Mouse (Mus musculus): ENCODE data around the gene Rnf213. TPM values are rescaled to one million over a fixed set of nuclear protein-coding genes. Genes with fewer than 3 reads are reported as not detected.
A peak's percentile ranks its signal among the peaks of the same experiment; 100 is the strongest.

Rnf213 gene
- polyA plus RNA-seq, 1 experiment from 2014 or later, result 3.2 TPM

- Histone ChIP-seq H3K4me1 (ENCODE audit: control insufficient read depth, insufficient read depth, low read length) (peaks cover 7% of the 10 kb centered on the region), H3K9ac (replicated peaks; ENCODE audit: low read length) (no peak overlapping the region), H3K36me3 (ENCODE audit: control insufficient read depth, insufficient read depth, low read length) (peaks cover 36% of the 10 kb centered on the region), H3K4me2 (ENCODE audit: low read length) (no peak overlapping the region), H3K27ac (replicated peaks; ENCODE audit: low read depth, low read length) (no peak overlapping the region), H3K27me3 (ENCODE audit: control insufficient read depth, insufficient read depth, low read length) (no peaks in the 10 kb centered on the region), H3K4me3 (replicated peaks; ENCODE audit: low read depth, low read length) (no peak overlapping the region), H3K9me3 (ENCODE audit: control insufficient read depth, low read length) (no peaks in the 10 kb centered on the region)
- WGBS, result 73% methylated on average over 4 of the region's 4 CpGs
- ATAC-seq (ENCODE audit: low FRiP score, low TSS enrichment) (no peak), DNase-seq (no peak)
Measured at GRCm38 (mm10) chr11:119497451-119497850, 104.6 kb downstream of the Rnf213 start.

- Histone ChIP-seq H3K4me2 (ENCODE audit: low read length) (no peak overlapping the region), H3K4me1 (ENCODE audit: control insufficient read depth, insufficient read depth, low read length) (no peaks in the 10 kb centered on the region), H3K36me3 (ENCODE audit: control insufficient read depth, insufficient read depth, low read length) (peaks cover 47% of the 10 kb centered on the region), H3K4me3 (replicated peaks; ENCODE audit: low read depth, low read length) (no peak overlapping the region), H3K9ac (replicated peaks; ENCODE audit: low read length) (no peak overlapping the region), H3K9me3 (ENCODE audit: control insufficient read depth, low read length) (no peaks in the 10 kb centered on the region), H3K27ac (replicated peaks; ENCODE audit: low read depth, low read length) (no peak overlapping the region), H3K27me3 (ENCODE audit: control insufficient read depth, insufficient read depth, low read length) (no peaks in the 10 kb centered on the region)
- DNase-seq (no peak), ATAC-seq (ENCODE audit: low FRiP score, low TSS enrichment) (no peak)
- WGBS, result 96% methylated on average over 4 of the region's 4 CpGs
Measured at GRCm38 (mm10) chr11:119499297-119499696, 106.4 kb downstream of the Rnf213 start.

- Histone ChIP-seq H3K27me3 (ENCODE audit: control insufficient read depth, insufficient read depth, low read length) (no peaks in the 10 kb centered on the region), H3K36me3 (ENCODE audit: control insufficient read depth, insufficient read depth, low read length) (peaks cover 51% of the 10 kb centered on the region), H3K9me3 (ENCODE audit: control insufficient read depth, low read length) (no peaks in the 10 kb centered on the region), H3K4me2 (ENCODE audit: low read length) (no peak overlapping the region), H3K4me1 (ENCODE audit: control insufficient read depth, insufficient read depth, low read length) (no peaks in the 10 kb centered on the region), H3K4me3 (replicated peaks; ENCODE audit: low read depth, low read length) (no peak overlapping the region), H3K9ac (replicated peaks; ENCODE audit: low read length) (no peak overlapping the region), H3K27ac (replicated peaks; ENCODE audit: low read depth, low read length) (no peak overlapping the region)
- 95% methylated on average over 2 of the region's 2 CpGs for WGBS
- DNase-seq, result no peak
- ATAC-seq (ENCODE audit: low FRiP score, low TSS enrichment), result no peak
Measured at GRCm38 (mm10) chr11:119500011-119500410, 107.1 kb downstream of the Rnf213 start.

- H3K27me3 ChIP-seq (ENCODE audit: control insufficient read depth, insufficient read depth, low read length), result no peaks in the 10 kb centered on the region
- H3K4me2 ChIP-seq (ENCODE audit: low read length), result no peak overlapping the region
- H3K4me1 ChIP-seq (ENCODE audit: control insufficient read depth, insufficient read depth, low read length), result no peaks in the 10 kb centered on the region
- H3K9ac ChIP-seq (replicated peaks; ENCODE audit: low read length), result no peak overlapping the region
- H3K27ac ChIP-seq (replicated peaks; ENCODE audit: low read depth, low read length), result no peak overlapping the region
- ATAC-seq (ENCODE audit: low FRiP score, low TSS enrichment) (peak; percentile 57; the same call in 1 of the 2 replicates), DNase-seq (peak; percentile 89)
- H3K36me3 ChIP-seq (ENCODE audit: control insufficient read depth, insufficient read depth, low read length), result peaks cover 71% of the 10 kb centered on the region
- H3K9me3 ChIP-seq (ENCODE audit: control insufficient read depth, low read length), result no peaks in the 10 kb centered on the region
- no peak overlapping the region for H3K4me3 ChIP-seq (replicated peaks; ENCODE audit: low read depth, low read length)
Measured at GRCm38 (mm10) chr11:119503675-119504074, 110.8 kb downstream of the Rnf213 start.

- H3K27ac ChIP-seq (replicated peaks; ENCODE audit: low read depth, low read length), result no peak overlapping the region
- no peak overlapping the region for H3K4me2 ChIP-seq (ENCODE audit: low read length)
- WGBS, result 89% methylated on average over 4 of the region's 4 CpGs
- no peak for ATAC-seq (ENCODE audit: low FRiP score, low TSS enrichment)
- H3K36me3 ChIP-seq (ENCODE audit: control insufficient read depth, insufficient read depth, low read length), result peaks cover 55% of the 10 kb centered on the region
- peaks cover 6% of the 10 kb centered on the region; the same call in 1 of the 2 replicates for H3K4me1 ChIP-seq (ENCODE audit: control insufficient read depth, insufficient read depth, low read length)
- H3K9ac ChIP-seq (replicated peaks; ENCODE audit: low read length), result no peak overlapping the region
- no peak for DNase-seq
- no peaks in the 10 kb centered on the region for H3K9me3 ChIP-seq (ENCODE audit: control insufficient read depth, low read length)
- H3K27me3 ChIP-seq (ENCODE audit: control insufficient read depth, insufficient read depth, low read length), result no peaks in the 10 kb centered on the region
- no peak overlapping the region for H3K4me3 ChIP-seq (replicated peaks; ENCODE audit: low read depth, low read length)
Measured at GRCm38 (mm10) chr11:119506386-119506785, 113.5 kb downstream of the Rnf213 start.

- ATAC-seq (ENCODE audit: low FRiP score, low TSS enrichment) (no peak), DNase-seq (no peak)
- Histone ChIP-seq H3K27ac (replicated peaks; ENCODE audit: low read depth, low read length) (no peak overlapping the region), H3K4me1 (ENCODE audit: control insufficient read depth, insufficient read depth, low read length) (peaks cover 6% of the 10 kb centered on the region; the same call in 1 of the 2 replicates), H3K4me3 (replicated peaks; ENCODE audit: low read depth, low read length) (no peak overlapping the region), H3K4me2 (ENCODE audit: low read length) (no peak overlapping the region), H3K9ac (replicated peaks; ENCODE audit: low read length) (no peak overlapping the region), H3K9me3 (ENCODE audit: control insufficient read depth, low read length) (no peaks in the 10 kb centered on the region), H3K27me3 (ENCODE audit: control insufficient read depth, insufficient read depth, low read length) (no peaks in the 10 kb centered on the region), H3K36me3 (ENCODE audit: control insufficient read depth, insufficient read depth, low read length) (peaks cover 42% of the 10 kb centered on the region)
- 90% methylated on average over 8 of the region's 8 CpGs for WGBS
Measured at GRCm38 (mm10) chr11:119507772-119508171, 114.9 kb downstream of the Rnf213 start.

- peak overlapping the region; percentile 49 for H3K27ac ChIP-seq (replicated peaks; ENCODE audit: low read depth, low read length)
- H3K27me3 ChIP-seq (ENCODE audit: control insufficient read depth, insufficient read depth, low read length), result no peaks in the 10 kb centered on the region
- WGBS, result 31% methylated on average over 5 of the region's 5 CpGs
- H3K4me3 ChIP-seq (replicated peaks; ENCODE audit: low read depth, low read length), result no peak overlapping the region
- H3K9ac ChIP-seq (replicated peaks; ENCODE audit: low read length), result no peak overlapping the region
- no peaks in the 10 kb centered on the region for H3K9me3 ChIP-seq (ENCODE audit: control insufficient read depth, low read length)
- peaks cover 34% of the 10 kb centered on the region for H3K36me3 ChIP-seq (ENCODE audit: control insufficient read depth, insufficient read depth, low read length)
- peak; percentile 54 for DNase-seq
- ATAC-seq (ENCODE audit: low FRiP score, low TSS enrichment), result peak; percentile 13; the same call in 1 of the 2 replicates
- no peak overlapping the region for H3K4me2 ChIP-seq (ENCODE audit: low read length)
- peaks cover 16% of the 10 kb centered on the region for H3K4me1 ChIP-seq (ENCODE audit: control insufficient read depth, insufficient read depth, low read length)
Measured at GRCm38 (mm10) chr11:119509165-119509776, 116.4 kb downstream of the Rnf213 start.

GRCm38 (mm10) chr11:119513038-119513659, 120.2 kb downstream of the Rnf213 start:
- peaks cover 36% of the 10 kb centered on the region for H3K4me1 ChIP-seq (ENCODE audit: control insufficient read depth, insufficient read depth, low read length)
- ATAC-seq (ENCODE audit: low FRiP score, low TSS enrichment), result no peak
- no peaks in the 10 kb centered on the region for H3K27me3 ChIP-seq (ENCODE audit: control insufficient read depth, insufficient read depth, low read length)

More at GRCm38 (mm10) chr11:119513038-119513659, 120.2 kb downstream of the Rnf213 start:
- 53% methylated on average over 9 of the region's 9 CpGs for WGBS
- H3K36me3 ChIP-seq (ENCODE audit: control insufficient read depth, insufficient read depth, low read length), result peaks cover 10% of the 10 kb centered on the region
- no peak overlapping the region for H3K9ac ChIP-seq (replicated peaks; ENCODE audit: low read length)
- no peak overlapping the region for H3K4me3 ChIP-seq (replicated peaks; ENCODE audit: low read depth, low read length)
- H3K9me3 ChIP-seq (ENCODE audit: control insufficient read depth, low read length), result no peaks in the 10 kb centered on the region
- DNase-seq, result no peak
- no peak overlapping the region for H3K4me2 ChIP-seq (ENCODE audit: low read length)
- peak overlapping the region; percentile 3; the same call in 1 of the 2 replicates for H3K27ac ChIP-seq (replicated peaks; ENCODE audit: low read depth, low read length)
